Mouse (Mus musculus): ENCODE results near the gene Cyth3.

DNA sequence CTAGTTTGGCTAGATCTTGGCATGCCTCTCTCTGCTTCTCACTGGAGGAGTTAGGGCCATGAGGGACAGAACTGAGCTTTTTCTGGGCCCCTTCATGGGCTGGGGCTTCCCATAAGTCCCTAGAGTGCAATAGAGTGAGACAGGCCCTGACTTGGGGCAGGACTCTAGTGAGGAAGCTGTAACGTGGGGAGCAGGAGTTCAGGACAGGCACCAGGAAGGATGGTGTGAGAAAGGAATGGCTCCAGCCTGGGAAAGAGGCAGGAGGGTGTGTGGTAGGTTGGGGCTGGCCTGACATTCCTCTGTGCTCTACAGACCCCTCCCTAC, 83.4 kb downstream of the Cyth3 start:
- TF ChIP-seq POLR2A (IDR thresholded peaks at IDR 0.05; ENCODE audit: borderline replicate concordance, extremely low read depth, low read depth, low read length) = no peak
- no peak for TF ChIP-seq CTCF (IDR thresholded peaks at IDR 0.05; ENCODE audit: insufficient read depth, low read length)
